Mouse (Mus musculus) forebrain, embryonic 13.5 days (tissue): ENCODE measurements around the gene Pla2g4c. TPM values are rescaled to one million over a fixed set of nuclear protein-coding genes. Genes with fewer than 3 reads are reported as not detected.

Source experiments
- polyA plus RNA-seq: library from polyadenylated mRNA; unstranded; fragments of >200 nt; fragmentation: Nextera tagmentation; extraction: Ambion mirVana; gene quantifications from 2 replicates; pipeline ENCODE4 v1.2.1, GENCODE M21; 2015

Pla2g4c gene
- polyA plus RNA-seq, 1 experiment from 2014 or later = 1.1 TPM

Other genes with a start within 250 kb of the Pla2g4c start
- gene Vmn1r85, start 229.5 kb upstream of the Pla2g4c start, polyA plus RNA-seq = not detected in 2 replicates
- not detected in 2 replicates for gene Vmn1r86, start 204.7 kb upstream of the Pla2g4c start, polyA plus RNA-seq
- gene Vmn1r87, start 184.5 kb upstream of the Pla2g4c start, polyA plus RNA-seq = not detected in 2 replicates
- not detected in 2 replicates for gene Vmn1r88, start 165.1 kb upstream of the Pla2g4c start, polyA plus RNA-seq
- gene Vmn1r89, start 111.6 kb upstream of the Pla2g4c start, polyA plus RNA-seq = not detected in 2 replicates
- gene Lig1, start 47.4 kb upstream of the Pla2g4c start, polyA plus RNA-seq = 106 and 113 TPM in 2 replicates
- gene Zswim9, start 45.9 kb upstream of the Pla2g4c start, polyA plus RNA-seq = 14.5 and 15.8 TPM in 2 replicates
- gene Cabp5, start 73.5 kb downstream of the Pla2g4c start, polyA plus RNA-seq = 0.27 TPM in 1 of 2 replicates, not detected in the other
- gene Bsph1, start 126.2 kb downstream of the Pla2g4c start, polyA plus RNA-seq = not detected in 2 replicates
- not detected in 2 replicates for gene Bsph2, start 246.4 kb downstream of the Pla2g4c start, polyA plus RNA-seq